Mouse (Mus musculus) layer of hippocampus, postnatal 36 days (tissue): ENCODE data around the gene Spata1. TPM values are rescaled to one million over a fixed set of nuclear protein-coding genes. Genes with fewer than 3 reads are reported as not detected.

Source experiments
- DNase-seq, 2 experiments: peaks; one replicate each; pipeline ENCODE4 v3.0.0; 2022
- total RNA-seq, 2 experiments: library from RNA; stranded (reverse); gene quantifications; 2 replicates each; pipeline ENCODE4 v1.2.3; 2021

Spata1 gene
- total RNA-seq, 2 experiments from 2014 or later = 2.8 to 3.3 TPM

GRCm38 (mm10) chr3:146418901-146419300 lies 80.7 kb downstream of the Spata1 start:
- no peak for DNase-seq

- DNase-seq = no peak
These were observed 81.7 kb downstream of the Spata1 start for GRCm38 (mm10) chr3:146417873-146418272.

GRCm38 (mm10) chr3:146414555-146414954 lies 85.0 kb downstream of the Spata1 start:
- DNase-seq = no peak

- no peak for DNase-seq
These were observed 85.6 kb downstream of the Spata1 start for GRCm38 (mm10) chr3:146413992-146414391.

- no peak for DNase-seq
These were observed 86.5 kb downstream of the Spata1 start for GRCm38 (mm10) chr3:146413016-146413415.

- no peak for DNase-seq
These were observed 87.1 kb downstream of the Spata1 start for GRCm38 (mm10) chr3:146412480-146412879.

GRCm38 (mm10) chr3:146412008-146412407 lies 87.5 kb downstream of the Spata1 start:
- no peak for DNase-seq

- DNase-seq = no peak
These were observed 89.4 kb downstream of the Spata1 start for GRCm38 (mm10) chr3:146410114-146410513.

Other genes with a start within 250 kb of the Spata1 start
- gene Ssx2ip, start 95.1 kb downstream of the Spata1 start, total RNA-seq = 100 to 1,000 TPM; 104 to 108 TPM
- 1 to 10 TPM; 7.1 to 8.7 TPM for gene Ctbs, start 50.0 kb downstream of the Spata1 start, total RNA-seq
- 10 to 100 TPM; 44.8 to 53.1 TPM for gene Gng5, start 54 bp upstream of the Spata1 start, total RNA-seq
- 10 to 100 TPM; 18.0 to 18.2 TPM for gene Rpf1, start 21.7 kb upstream of the Spata1 start, total RNA-seq
- under 1 TPM; 0.18 to 0.25 TPM for gene Uox, start 70.7 kb upstream of the Spata1 start, total RNA-seq
- gene Dnase2b, start 115.8 kb upstream of the Spata1 start, total RNA-seq = not detected
- not detected for gene 4930503B20Rik, start 151.6 kb upstream of the Spata1 start, total RNA-seq
- not detected for gene Samd13, start 185.8 kb upstream of the Spata1 start, total RNA-seq